Mouse (Mus musculus): ENCODE measurements at regions not wholly inside any gene's neighbourhood (a gene's known extent, or its start where the extent isn't known, plus 50 kb on each side); places are given as distances from the start of the nearest gene placed in this dataset.

GRCm38 (mm10) chr2:171618333-171618732 lies 424.9 kb downstream of the Cbln4 start:
- TF ChIP-seq CTCF (conservative IDR thresholded peaks at IDR 0.05; ENCODE audit: low read length) (no peak), NANOG (IDR thresholded peaks at IDR 0.05; ENCODE audit: borderline replicate concordance, low read length) (no peak)
